10 mouse cellular contexts compared by ENCODE assay signal in genomic region chr2:159732413-159732812, GRCm38 (mm10).
DNase-seq lines count a peak whose midpoint lies in the region; ATAC-seq and TF ChIP-seq lines count a peak whose summit lies in the region.
"Had no signal": no experiment of that assay in that cellular context is flagged by ENCODE, and none has a peak within 500 bp of the region (broad histone marks: within the 10 kb centered on the region; RNA-seq: fewer than 3 reads in every experiment).

No protein-coding gene starts in this region.

- no peaks in the 10 kb centered on the region for H3K27me3 ChIP-seq in forebrain, postnatal 0 days (ENCODE audit: insufficient read depth, low read length)
- no peaks in the 10 kb centered on the region for H3K27me3 ChIP-seq in forebrain, embryonic 10.5 days (ENCODE audit: poor library complexity, severe bottlenecking)
- H3K27me3 ChIP-seq in heart, embryonic 15.5 days, result no peaks in the 10 kb centered on the region
- no peaks in the 10 kb centered on the region for H3K27me3 ChIP-seq in liver, postnatal 0 days (ENCODE audit: insufficient read depth, low read length)
- H3K27me3 ChIP-seq: limb, embryonic 12.5 days had no signal

- no peak overlapping the region for H3K9ac ChIP-seq in forebrain, postnatal 0 days
- H3K9ac ChIP-seq in heart, embryonic 15.5 days, result 0 out of 2 replicates have a peak overlapping the region, but pooled peaks have one; percentile 23
- no peak overlapping the region for H3K9ac ChIP-seq in liver, postnatal 0 days (replicated peaks)
- H3K9ac ChIP-seq: limb, embryonic 12.5 days had no signal

- no peak for TF ChIP-seq CTCF in forebrain, postnatal 0 days (IDR thresholded peaks at IDR 0.05; ENCODE audit: low read depth)
- no peak for TF ChIP-seq CTCF in liver, postnatal 0 days (IDR thresholded peaks at IDR 0.05; ENCODE audit: low read depth)

- H3K4me1 ChIP-seq in forebrain, postnatal 0 days (ENCODE audit: insufficient read depth), result no peaks in the 10 kb centered on the region
- H3K4me1 ChIP-seq in forebrain, embryonic 10.5 days, result 0 out of 2 replicates have a peak, but pooled peaks cover 3% of the 10 kb centered on the region
- H3K4me1 ChIP-seq in heart, embryonic 15.5 days (replicated peaks), result peaks cover 34% of the 10 kb centered on the region
- peaks cover 7% of the 10 kb centered on the region; the same call in 1 of the 2 replicates for H3K4me1 ChIP-seq in liver, postnatal 0 days (ENCODE audit: insufficient read depth)
- H3K4me1 ChIP-seq: limb, embryonic 12.5 days had no signal

- peak; percentile 5 for DNase-seq in forebrain, postnatal 0 days
- no peak for DNase-seq in forebrain, embryonic 10.5 days (ENCODE audit: extremely low spot score, low spot score)
- DNase-seq in adipocyte (ENCODE audit: low spot score), result peak; percentile 96
- no peak for DNase-seq in liver, postnatal 0 days
- DNase-seq in right cerebral cortex, adult 18-20 months, result no peak
- DNase-seq in thymus, adult 18-20 months, result no peak
- DNase-seq in right cerebral cortex, adult 2 months (ENCODE audit: low spot score in 2 of 2), result no peak

- TF ChIP-seq EP300 in liver, postnatal 0 days (IDR thresholded peaks at IDR 0.05; ENCODE audit: low read depth), result no peak

- H3K4me2 ChIP-seq in forebrain, postnatal 0 days (ENCODE audit: low read depth), result no peak overlapping the region
- H3K4me2 ChIP-seq in heart, embryonic 15.5 days, result no peak overlapping the region
- no peak overlapping the region for H3K4me2 ChIP-seq in liver, postnatal 0 days (ENCODE audit: low read depth, low read length)
- H3K4me2 ChIP-seq: limb, embryonic 12.5 days had no signal

- no peaks in the 10 kb centered on the region for H3K36me3 ChIP-seq in forebrain, postnatal 0 days (ENCODE audit: insufficient read depth)
- no peaks in the 10 kb centered on the region for H3K36me3 ChIP-seq in forebrain, embryonic 10.5 days (replicated peaks)
- H3K36me3 ChIP-seq in heart, embryonic 15.5 days, result no peaks in the 10 kb centered on the region
- no peaks in the 10 kb centered on the region for H3K36me3 ChIP-seq in liver, postnatal 0 days (replicated peaks; ENCODE audit: insufficient read depth, low read length)
- H3K36me3 ChIP-seq: limb, embryonic 12.5 days had no signal

- H3K4me3 ChIP-seq in forebrain, postnatal 0 days (ENCODE audit: low read depth, low read length), result no peak overlapping the region
- no peak overlapping the region for H3K4me3 ChIP-seq in forebrain, embryonic 10.5 days
- no peak overlapping the region for H3K4me3 ChIP-seq in heart, embryonic 15.5 days
- no peak overlapping the region for H3K4me3 ChIP-seq in liver, postnatal 0 days (ENCODE audit: low read depth, low read length)
- H3K4me3 ChIP-seq: erythroblast, embryonic 14.5 days; limb, embryonic 12.5 days had no signal

- H3K27ac ChIP-seq in forebrain, postnatal 0 days (ENCODE audit: low read depth, low read length), result peak overlapping the region; percentile 21; the same call in 1 of the 2 replicates
- no peak overlapping the region for H3K27ac ChIP-seq in forebrain, embryonic 10.5 days
- peak overlapping the region; percentile 80 for H3K27ac ChIP-seq in heart, embryonic 15.5 days
- H3K27ac ChIP-seq in liver, postnatal 0 days (ENCODE audit: low read depth), result no peak overlapping the region
- H3K27ac ChIP-seq: limb, embryonic 12.5 days had no signal

- H3K9me3 ChIP-seq in forebrain, postnatal 0 days (ENCODE audit: low read length), result no peaks in the 10 kb centered on the region
- H3K9me3 ChIP-seq in forebrain, embryonic 10.5 days, result no peaks in the 10 kb centered on the region
- H3K9me3 ChIP-seq in heart, embryonic 15.5 days (replicated peaks), result no peaks in the 10 kb centered on the region
- H3K9me3 ChIP-seq in liver, postnatal 0 days (ENCODE audit: low read length), result no peaks in the 10 kb centered on the region
- H3K9me3 ChIP-seq: limb, embryonic 12.5 days had no signal

- ATAC-seq in forebrain, postnatal 0 days, result peak; percentile 42; the same call in 1 of the 2 replicates
- peak; percentile 78; the same call in 1 of the 2 replicates for ATAC-seq in heart, embryonic 15.5 days (replicated peaks; ENCODE audit: insufficient number of reproducible peaks, insufficient read depth, low FRiP score, low read depth)
- peak; percentile 64 for ATAC-seq in liver, postnatal 0 days

- 30% methylated on average over 3 of the region's 3 CpGs for WGBS in forebrain, postnatal 0 days
- WGBS in forebrain, embryonic 10.5 days, result 56% methylated on average over 3 of the region's 3 CpGs
- WGBS in heart, embryonic 15.5 days, result 4% methylated on average over 3 of the region's 3 CpGs
- 18% methylated on average over 3 of the region's 3 CpGs for WGBS in liver, postnatal 0 days (ENCODE audit: insufficient replicate concordance)

Comparison
In these comparisons a context has a peak if more than half of its experiments do, and no peak if none do; other contexts are left out.
1. DNase-seq: peak in forebrain, postnatal 0 days (single experiment) and adipocyte (single experiment); none in forebrain, embryonic 10.5 days (single experiment), liver, postnatal 0 days (single experiment), right cerebral cortex, adult 18-20 months (single experiment), thymus, adult 18-20 months (0 of 2) and right cerebral cortex, adult 2 months (0 of 2).
2. H3K27ac ChIP-seq: peak in forebrain, postnatal 0 days (single experiment) and heart, embryonic 15.5 days (single experiment); none in forebrain, embryonic 10.5 days (single experiment) and liver, postnatal 0 days (single experiment).
3. Peak in every context shown above with its lines, with median percentiles within 50 percentile points of each other: ATAC-seq.